Mouse (Mus musculus) forebrain, embryonic 12.5 days (tissue): ENCODE data around the gene Ppard. TPM values are rescaled to one million over a fixed set of nuclear protein-coding genes. Genes with fewer than 3 reads are reported as not detected.

Experiments
- ATAC-seq: fragments of 200-750 bp; cut with Nextera tagmentation; 2 replicates; pipeline ENCODE4 v1.8.0; 2017; ENCODE audit warnings: moderate TSS enrichment; ENCODE audit not compliant: low FRiP score
- H3K27ac ChIP-seq: fragments of 300-500 bp; sonication (generic); 2 replicates; pipeline ENCODE4 v1.5.1; 2016; ENCODE audit warnings: mild to moderate bottlenecking
- H3K27me3 ChIP-seq: fragments of 300-500 bp; sonication (generic); 2 replicates; pipeline ENCODE4 v1.6.1; 2016; ENCODE audit warnings: mild to moderate bottlenecking
- H3K36me3 ChIP-seq: fragments of 300-500 bp; sonication (generic); replicated peaks from 2 replicates; pipeline ENCODE4 v1.6.1; 2016; ENCODE audit warnings: mild to moderate bottlenecking
- H3K4me1 ChIP-seq: fragments of 300-500 bp; sonication (generic); 2 replicates; pipeline ENCODE4 v1.6.1; 2016
- H3K4me2 ChIP-seq: fragments of 300-500 bp; sonication (generic); 2 replicates; pipeline ENCODE4 v1.6.1; 2016; ENCODE audit warnings: mild to moderate bottlenecking, moderate library complexity
- H3K4me3 ChIP-seq: fragments of 300-500 bp; sonication (generic); replicated peaks from 2 replicates; pipeline ENCODE4 v1.5.1; 2016; ENCODE audit warnings: mild to moderate bottlenecking
- H3K9ac ChIP-seq: fragments of 300-500 bp; sonication (generic); 2 replicates; pipeline ENCODE4 v1.6.1; 2016; ENCODE audit warnings: mild to moderate bottlenecking
- H3K9me3 ChIP-seq: fragments of 300-500 bp; sonication (generic); 2 replicates; pipeline ENCODE4 v1.6.1; 2016
- WGBS: fragments of 180-500 bp; shearing (Covaris S2); methylation state at CpG from one replicate; pipeline ENCODE4 v1.1.7; 2016; 5-methylcytosine and 5-hydroxymethylcytosine counted together
- polyA plus RNA-seq: library from polyadenylated mRNA; unstranded; fragments of >200 nt; fragmentation: Nextera tagmentation; extraction: Ambion mirVana; gene quantifications from 2 replicates; pipeline ENCODE4 v1.2.1, GENCODE M21; 2016

Ppard gene
- 1.4 and 1.6 TPM in 2 replicates for polyA plus RNA-seq

- peaks cover 10% of the 10 kb centered on the region; the same call in 1 of the 2 replicates for H3K27me3 ChIP-seq
- peak; percentile 96 for ATAC-seq
- H3K4me3 ChIP-seq: peak within 1 kb of the TSS; percentile 78
- H3K4me2 ChIP-seq: peak within 1 kb of the TSS; percentile 91
- H3K9ac ChIP-seq: peak within 1 kb of the TSS; percentile 85
- H3K36me3 ChIP-seq: no peaks in the 10 kb centered on the region; the same call in 1 of the 2 replicates
- under 1% methylated on average over 57 of the region's 57 CpGs for WGBS
- H3K4me1 ChIP-seq: peaks cover 14% of the 10 kb centered on the region
- H3K27ac ChIP-seq: peak within 1 kb of the TSS; percentile 61
- H3K9me3 ChIP-seq: no peaks in the 10 kb centered on the region
These were observed at the start of gene Ppard for GRCm38 (mm10) chr17:28232475-28233060. Gene Ppard, plus strand, starts transcription at chr17:28232700.

- no peak overlapping the region for H3K27ac ChIP-seq
These were observed 47.4 kb upstream of the Ppard start for GRCm38 (mm10) chr17:28184971-28185638.

DNA sequence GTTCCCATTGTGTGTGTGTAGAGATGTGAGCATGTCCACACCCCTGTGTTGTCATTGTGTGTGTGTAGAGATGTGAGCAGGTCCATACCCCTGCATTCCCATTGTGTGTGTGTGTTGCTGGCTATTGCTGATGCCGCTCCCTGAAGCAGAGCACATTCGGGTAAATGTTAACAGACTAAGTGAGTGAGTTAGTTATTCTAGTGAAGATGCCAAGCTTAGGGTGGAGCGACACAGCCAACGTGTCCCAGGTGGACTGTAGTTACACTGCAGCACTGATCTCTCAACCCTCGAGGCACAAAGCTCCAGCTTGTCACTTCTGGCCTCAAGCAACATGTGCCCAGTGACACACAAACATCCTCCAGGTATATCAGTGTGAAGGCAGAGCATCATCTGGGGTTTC is 44.2 kb upstream of the Ppard start:
- WGBS: 95% methylated on average over 5 of the region's 5 CpGs

More at GRCm38 (mm10) chr17:28184971-28185638, 47.4 kb upstream of the Ppard start:
- Histone ChIP-seq H3K36me3 (peaks cover 9% of the 10 kb centered on the region), H3K27me3 (no peaks in the 10 kb centered on the region), H3K4me1 (peaks cover 6% of the 10 kb centered on the region), H3K9ac (no peak overlapping the region), H3K9me3 (no peaks in the 10 kb centered on the region), H3K4me2 (no peak overlapping the region), H3K4me3 (no peak overlapping the region)
- no peak for ATAC-seq
- WGBS: 92% methylated on average over 7 of the region's 7 CpGs

GRCm38 (mm10) chr17:28192754-28193153 is 39.7 kb upstream of the Ppard start:
- Histone ChIP-seq H3K9me3 (no peaks in the 10 kb centered on the region), H3K27me3 (no peaks in the 10 kb centered on the region), H3K4me1 (no peaks in the 10 kb centered on the region), H3K36me3 (peaks cover 69% of the 10 kb centered on the region), H3K27ac (no peak overlapping the region), H3K4me3 (no peak overlapping the region), H3K9ac (no peak overlapping the region), H3K4me2 (no peak overlapping the region)
- 82% methylated on average over 1 of the region's 1 CpGs for WGBS
- no peak for ATAC-seq

More for the DNA sequence above, 44.2 kb upstream of the Ppard start:
- H3K4me3 ChIP-seq: no peak overlapping the region
- H3K36me3 ChIP-seq: peaks cover 35% of the 10 kb centered on the region
- no peak overlapping the region for H3K9ac ChIP-seq
- H3K27ac ChIP-seq: no peak overlapping the region
- no peak for ATAC-seq
- H3K4me2 ChIP-seq: no peak overlapping the region
- no peaks in the 10 kb centered on the region for H3K4me1 ChIP-seq
- H3K27me3 ChIP-seq: no peaks in the 10 kb centered on the region
- no peaks in the 10 kb centered on the region for H3K9me3 ChIP-seq

DNA sequence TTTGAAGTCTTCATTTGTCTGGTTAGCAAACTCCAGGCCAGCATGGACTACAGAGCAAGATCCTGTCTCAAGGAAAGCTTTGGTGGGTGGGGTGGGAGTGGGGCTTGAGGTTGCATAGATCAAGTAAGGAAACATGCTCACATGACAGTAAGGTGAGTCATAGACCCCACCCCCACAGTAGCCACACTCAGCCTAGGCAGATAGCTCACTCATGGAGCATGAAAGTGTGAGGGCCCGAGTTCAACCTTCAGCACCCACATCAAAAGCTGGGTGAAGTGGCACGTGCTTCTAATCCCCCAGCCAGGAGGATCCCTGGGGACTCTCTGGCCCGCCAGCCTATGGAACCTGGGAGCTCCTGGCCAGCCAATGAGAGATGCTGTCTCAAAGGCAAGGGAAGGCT is 38.9 kb upstream of the Ppard start:
- H3K36me3 ChIP-seq: peaks cover 77% of the 10 kb centered on the region
- no peak overlapping the region for H3K27ac ChIP-seq
- no peak overlapping the region for H3K9ac ChIP-seq
- no peaks in the 10 kb centered on the region for H3K27me3 ChIP-seq
- H3K4me1 ChIP-seq: no peaks in the 10 kb centered on the region
- WGBS: 86% methylated on average over 3 of the region's 3 CpGs
- no peak overlapping the region for H3K4me2 ChIP-seq
- no peak overlapping the region for H3K4me3 ChIP-seq
- H3K9me3 ChIP-seq: no peaks in the 10 kb centered on the region
- no peak for ATAC-seq

- Histone ChIP-seq H3K4me1 (no peaks in the 10 kb centered on the region), H3K4me3 (no peak overlapping the region), H3K4me2 (no peak overlapping the region), H3K36me3 (peaks cover 82% of the 10 kb centered on the region), H3K9me3 (no peaks in the 10 kb centered on the region), H3K27me3 (no peaks in the 10 kb centered on the region), H3K9ac (no peak overlapping the region), H3K27ac (no peak overlapping the region)
- WGBS: 99% methylated on average over 10 of the region's 10 CpGs
- ATAC-seq: no peak
These were observed 37.5 kb upstream of the Ppard start for GRCm38 (mm10) chr17:28195033-28195432.

DNA sequence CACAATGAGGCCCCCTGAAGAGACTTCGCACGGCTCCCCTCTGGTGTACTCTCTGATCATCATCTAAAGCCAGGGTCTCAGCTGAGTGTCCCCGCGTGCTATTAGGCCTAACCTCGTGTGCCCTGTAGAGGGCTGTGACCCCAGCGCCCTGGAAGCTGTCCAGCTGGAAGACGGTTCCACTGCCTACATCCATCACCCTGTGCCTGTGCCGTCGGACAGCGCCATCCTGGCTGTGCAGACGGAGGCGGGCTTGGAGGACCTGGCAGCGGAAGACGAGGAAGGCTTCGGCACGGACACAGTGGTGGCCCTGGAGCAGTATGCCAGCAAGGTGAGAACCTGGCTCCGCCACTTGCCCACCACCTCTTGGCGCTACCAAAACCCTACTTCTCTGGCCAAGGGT is 34.9 kb upstream of the Ppard start:
- no peak for ATAC-seq
- Histone ChIP-seq H3K27ac (no peak overlapping the region), H3K4me1 (no peaks in the 10 kb centered on the region), H3K4me3 (no peak overlapping the region), H3K36me3 (peaks cover 85% of the 10 kb centered on the region), H3K9ac (no peak overlapping the region), H3K9me3 (no peaks in the 10 kb centered on the region), H3K4me2 (no peak overlapping the region), H3K27me3 (no peaks in the 10 kb centered on the region)
- WGBS: 77% methylated on average over 18 of the region's 18 CpGs

DNA sequence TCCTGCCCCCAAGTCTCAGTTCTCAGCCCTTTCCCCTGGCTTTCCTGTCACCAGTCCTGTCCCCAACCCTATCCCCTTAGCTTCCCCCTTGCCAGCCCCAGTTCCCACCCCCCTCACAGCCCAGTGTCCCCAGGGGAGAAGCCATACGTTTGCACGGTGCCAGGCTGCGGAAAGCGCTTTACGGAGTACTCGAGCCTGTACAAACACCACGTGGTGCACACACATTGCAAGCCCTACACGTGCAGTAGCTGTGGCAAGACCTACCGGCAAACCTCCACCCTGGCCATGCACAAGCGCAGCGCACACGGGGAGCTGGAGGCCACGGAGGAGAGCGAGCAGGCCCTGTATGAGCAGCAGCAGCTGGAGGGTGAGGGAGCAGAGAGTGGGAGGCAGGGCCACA is 30.5 kb upstream of the Ppard start:
- Histone ChIP-seq H3K4me1 (no peaks in the 10 kb centered on the region), H3K9ac (no peak overlapping the region), H3K4me2 (no peak overlapping the region), H3K36me3 (peaks cover 75% of the 10 kb centered on the region), H3K9me3 (no peaks in the 10 kb centered on the region), H3K27me3 (no peaks in the 10 kb centered on the region), H3K27ac (0 out of 2 replicates have a peak overlapping the region, but pooled peaks have one; percentile 20), H3K4me3 (no peak overlapping the region)
- WGBS: 88% methylated on average over 14 of the region's 14 CpGs
- no peak for ATAC-seq

- WGBS: 35% methylated on average over 14 of the region's 14 CpGs
- H3K4me3 ChIP-seq: no peak overlapping the region
- no peak overlapping the region for H3K4me2 ChIP-seq
- peaks cover 60% of the 10 kb centered on the region for H3K36me3 ChIP-seq
- no peak overlapping the region for H3K9ac ChIP-seq
- H3K4me1 ChIP-seq: peaks cover 11% of the 10 kb centered on the region
- H3K27me3 ChIP-seq: peaks cover 9% of the 10 kb centered on the region; the same call in 1 of the 2 replicates
- no peaks in the 10 kb centered on the region for H3K9me3 ChIP-seq
- no peak overlapping the region for H3K27ac ChIP-seq
- ATAC-seq: no peak
These were observed 28.3 kb upstream of the Ppard start for GRCm38 (mm10) chr17:28204052-28204720.

GRCm38 (mm10) chr17:28205443-28205842 is 27.1 kb upstream of the Ppard start:
- no peak overlapping the region for H3K4me3 ChIP-seq
- no peak overlapping the region for H3K9ac ChIP-seq
- no peak overlapping the region for H3K27ac ChIP-seq
- peaks cover 14% of the 10 kb centered on the region; the same call in 1 of the 2 replicates for H3K27me3 ChIP-seq
- ATAC-seq: no peak
- no peaks in the 10 kb centered on the region for H3K9me3 ChIP-seq
- no peak overlapping the region for H3K4me2 ChIP-seq
- peaks cover 49% of the 10 kb centered on the region for H3K36me3 ChIP-seq
- WGBS: 89% methylated on average over 8 of the region's 8 CpGs
- peaks cover 14% of the 10 kb centered on the region for H3K4me1 ChIP-seq

DNA sequence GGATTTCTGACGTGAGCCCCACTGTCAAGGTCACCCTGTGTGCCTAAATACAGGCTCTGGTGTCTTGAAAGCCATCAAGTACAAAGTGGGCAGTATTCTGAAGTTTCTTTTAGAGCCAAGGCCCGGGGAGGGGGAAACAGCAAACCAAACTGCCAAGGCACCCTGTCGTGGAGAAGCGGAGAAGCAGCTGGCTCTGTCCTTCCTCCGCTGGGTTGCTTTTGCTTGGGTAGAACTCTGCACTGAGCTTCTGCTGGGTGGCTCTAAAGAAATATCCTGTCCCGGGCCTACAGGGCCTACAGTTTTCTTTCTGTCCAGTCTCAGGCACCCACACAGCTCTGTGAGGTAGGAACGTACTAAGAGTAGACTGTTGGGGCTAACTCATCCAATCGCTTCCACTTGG is 25.4 kb upstream of the Ppard start:
- 78% methylated on average over 8 of the region's 8 CpGs for WGBS
- H3K4me2 ChIP-seq: no peak overlapping the region

GRCm38 (mm10) chr17:28207591-28208313 is 24.7 kb upstream of the Ppard start, which contains the start of gene Def6:
Gene Def6, plus strand, starts transcription at chr17:28207778.
- 26% methylated on average over 26 of the region's 26 CpGs for WGBS

More for the DNA sequence above, 25.4 kb upstream of the Ppard start:
- Histone ChIP-seq H3K9me3 (no peaks in the 10 kb centered on the region), H3K36me3 (peaks cover 33% of the 10 kb centered on the region), H3K4me1 (peaks cover 14% of the 10 kb centered on the region), H3K9ac (no peak overlapping the region), H3K27me3 (peaks cover 14% of the 10 kb centered on the region; the same call in 1 of the 2 replicates), H3K27ac (peak overlapping the region; percentile 6; the same call in 1 of the 2 replicates), H3K4me3 (no peak overlapping the region)
- no peak for ATAC-seq

More at GRCm38 (mm10) chr17:28207591-28208313, 24.7 kb upstream of the Ppard start, which contains the start of gene Def6:
- H3K4me2 ChIP-seq: peak within 1 kb of the TSS; percentile 29
- H3K36me3 ChIP-seq: peaks cover 26% of the 10 kb centered on the region
- H3K27ac ChIP-seq: peak within 1 kb of the TSS; percentile 6; the same call in 1 of the 2 replicates
- no peak for ATAC-seq
- peaks cover 14% of the 10 kb centered on the region; the same call in 1 of the 2 replicates for H3K27me3 ChIP-seq
- H3K4me3 ChIP-seq: peak within 1 kb of the TSS; percentile 7; the same call in 1 of the 2 replicates
- H3K9me3 ChIP-seq: no peaks in the 10 kb centered on the region
- H3K9ac ChIP-seq: peak within 1 kb of the TSS; percentile 38; the same call in 1 of the 2 replicates
- H3K4me1 ChIP-seq: peaks cover 14% of the 10 kb centered on the region
